Mouse (Mus musculus) limb, embryonic 13.5 days (tissue): ENCODE measurements around the gene Galnt2. TPM values are rescaled to one million over a fixed set of nuclear protein-coding genes. Genes with fewer than 3 reads are reported as not detected.

ENCODE experiments used
- ATAC-seq: fragments of 200-750 bp; cut with Nextera tagmentation; 2 replicates; pipeline ENCODE4 v1.8.0; 2017; ENCODE audit warnings: low read depth, moderate number of reproducible peaks, moderate TSS enrichment; ENCODE audit not compliant: low FRiP score
- H3K27ac ChIP-seq: fragments of 300-500 bp; sonication (generic); 2 replicates; pipeline ENCODE4 v1.5.1; 2015; ENCODE audit warnings: inconsistent platforms, mild to moderate bottlenecking, moderate library complexity
- H3K27me3 ChIP-seq: fragments of 300-500 bp; sonication (generic); 2 replicates; pipeline ENCODE4 v1.6.1; 2015; ENCODE audit warnings: mild to moderate bottlenecking, inconsistent platforms
- H3K36me3 ChIP-seq: fragments of 300-500 bp; sonication (generic); 2 replicates; pipeline ENCODE4 v1.6.1; 2015; ENCODE audit warnings: inconsistent platforms, mild to moderate bottlenecking, moderate library complexity
- H3K4me1 ChIP-seq: fragments of 300-500 bp; sonication (generic); 2 replicates; pipeline ENCODE4 v1.6.1; 2015; ENCODE audit warnings: inconsistent platforms
- H3K4me2 ChIP-seq: fragments of 300-500 bp; sonication (generic); replicated peaks from 2 replicates; pipeline ENCODE4 v1.6.1; 2015; ENCODE audit warnings: inconsistent platforms, mild to moderate bottlenecking, moderate library complexity
- H3K4me3 ChIP-seq: fragments of 300-500 bp; sonication (generic); 2 replicates; pipeline ENCODE4 v1.5.1; 2015; ENCODE audit warnings: moderate library complexity, mild to moderate bottlenecking, inconsistent platforms
- H3K9ac ChIP-seq: fragments of 300-500 bp; sonication (generic); 2 replicates; pipeline ENCODE4 v1.6.1; 2015; ENCODE audit warnings: mild to moderate bottlenecking, inconsistent platforms
- H3K9me3 ChIP-seq: fragments of 300-500 bp; sonication (generic); 2 replicates; pipeline ENCODE4 v1.6.1; 2016; ENCODE audit warnings: inconsistent platforms
- WGBS: fragments of 180-500 bp; shearing (Covaris S2); methylation state at CpG from one replicate; pipeline ENCODE4 v1.1.7; 2015; 5-methylcytosine and 5-hydroxymethylcytosine counted together
- polyA plus RNA-seq: library from polyadenylated mRNA; unstranded; fragments of >200 nt; fragmentation: Nextera tagmentation; extraction: Ambion mirVana; gene quantifications from 2 replicates; pipeline ENCODE4 v1.2.1, GENCODE M21; 2015

Gene Galnt2
- polyA plus RNA-seq, 1 experiment from 2014 or later = 48.0 TPM

DNA sequence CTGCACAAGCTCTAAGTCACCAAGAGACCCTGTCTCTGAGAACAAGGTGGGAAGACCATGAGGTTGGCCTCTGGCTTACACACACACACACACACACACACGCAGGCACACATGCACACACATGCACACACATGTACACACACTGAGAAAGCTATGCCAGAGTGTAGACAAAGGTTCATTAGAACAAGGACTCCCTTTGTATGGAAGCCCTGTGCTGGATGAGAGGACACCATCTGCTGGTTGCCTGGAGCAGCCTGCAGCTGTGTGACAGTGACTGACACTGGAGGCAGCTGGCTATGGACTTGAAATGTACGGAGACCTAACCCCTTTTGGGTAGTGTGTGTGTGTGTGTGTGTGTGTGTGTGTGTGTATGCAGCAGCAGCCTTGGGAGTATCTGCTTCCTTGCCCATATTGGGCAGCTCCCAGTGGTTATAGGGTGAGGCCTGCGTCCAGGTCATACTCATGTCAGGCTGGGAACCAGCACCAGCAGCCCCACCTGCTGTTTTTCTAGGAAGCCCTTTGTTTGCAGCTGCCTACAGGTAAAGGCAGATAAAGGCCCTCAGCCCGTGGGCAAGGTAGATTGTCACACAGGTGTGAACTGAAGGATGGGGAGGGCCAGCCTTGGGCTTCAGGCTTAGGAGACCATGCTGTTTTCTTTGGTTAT lies 55.4 kb downstream of the Galnt2 start:
- ATAC-seq = peak; percentile 54
- no peak overlapping the region for H3K4me2 ChIP-seq
- H3K36me3 ChIP-seq = no peaks in the 10 kb centered on the region; the same call in 1 of the 2 replicates
- H3K4me1 ChIP-seq = peaks cover 55% of the 10 kb centered on the region
- 76% methylated on average over 4 of the region's 4 CpGs for WGBS
- no peaks in the 10 kb centered on the region for H3K27me3 ChIP-seq
- H3K9ac ChIP-seq = no peak overlapping the region
- no peak overlapping the region for H3K27ac ChIP-seq
- H3K9me3 ChIP-seq = no peaks in the 10 kb centered on the region
- no peak overlapping the region for H3K4me3 ChIP-seq

DNA sequence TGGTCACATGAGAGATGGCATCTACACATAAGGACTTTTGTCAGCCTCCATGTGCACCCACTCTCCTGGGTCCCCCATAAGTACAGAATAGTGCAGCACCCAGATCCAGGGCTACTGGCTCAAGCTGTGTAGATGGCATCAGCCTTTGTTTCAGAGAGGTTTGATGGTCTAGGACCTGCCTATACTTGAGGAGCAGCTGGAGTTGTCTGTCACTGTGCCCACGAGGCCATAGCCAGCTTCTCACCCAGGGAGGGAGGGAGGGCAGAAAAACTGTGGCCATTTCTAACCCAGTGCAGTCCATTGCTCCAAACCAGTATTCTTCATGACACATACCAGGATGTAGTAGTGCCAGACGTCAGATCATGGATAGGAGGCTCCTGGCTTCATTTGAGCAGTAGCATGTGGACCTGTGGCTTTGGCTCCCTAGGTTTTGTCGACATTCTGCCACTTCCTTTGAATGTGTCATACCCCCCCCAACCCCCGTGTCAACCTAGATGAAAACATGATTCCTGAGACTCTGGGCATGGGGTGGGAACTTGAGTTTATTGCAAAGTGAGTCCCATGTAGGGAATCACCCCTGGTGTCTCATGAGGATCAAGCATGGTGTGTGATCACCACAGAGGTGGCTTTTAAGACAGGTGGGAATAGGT lies 57.1 kb downstream of the Galnt2 start:
- H3K9me3 ChIP-seq = no peaks in the 10 kb centered on the region
- ATAC-seq = no peak
- H3K36me3 ChIP-seq = no peaks in the 10 kb centered on the region; the same call in 1 of the 2 replicates
- no peak overlapping the region for H3K27ac ChIP-seq
- H3K4me3 ChIP-seq = no peak overlapping the region
- peaks cover 49% of the 10 kb centered on the region for H3K4me1 ChIP-seq
- no peak overlapping the region for H3K4me2 ChIP-seq
- WGBS = 77% methylated on average over 4 of the region's 4 CpGs
- no peak overlapping the region for H3K9ac ChIP-seq
- H3K27me3 ChIP-seq = no peaks in the 10 kb centered on the region

DNA sequence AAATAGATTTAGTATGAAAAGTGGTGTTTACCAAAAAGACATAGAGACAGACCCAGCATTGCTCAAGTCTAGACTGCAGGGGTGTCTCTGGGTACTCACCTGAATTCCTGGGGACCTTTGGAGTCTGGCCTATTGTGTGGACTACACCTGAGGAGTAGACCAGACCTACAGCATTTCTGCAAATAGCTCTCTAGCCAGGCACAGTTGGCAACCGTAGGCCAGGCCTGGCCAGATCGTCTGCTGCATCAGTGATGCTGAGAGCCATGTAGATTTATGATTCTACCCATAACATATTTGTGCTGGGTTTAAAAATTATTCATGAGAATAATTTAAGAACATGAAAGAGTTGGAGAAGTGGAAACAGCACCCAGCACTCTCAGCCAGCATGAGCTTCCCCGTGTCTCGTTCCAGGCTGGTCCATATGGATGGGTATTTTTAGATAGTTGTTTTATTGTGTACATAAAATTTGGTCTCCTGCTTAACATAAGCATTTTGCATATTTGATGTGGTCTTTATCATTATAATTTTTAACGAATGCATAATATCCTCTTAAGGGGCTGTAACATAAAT lies 58.4 kb downstream of the Galnt2 start:
- H3K27ac ChIP-seq = no peak overlapping the region
- no peaks in the 10 kb centered on the region; the same call in 1 of the 2 replicates for H3K36me3 ChIP-seq
- 81% methylated on average over 5 of the region's 5 CpGs for WGBS
- peaks cover 49% of the 10 kb centered on the region for H3K4me1 ChIP-seq
- no peak for ATAC-seq
- H3K4me2 ChIP-seq = no peak overlapping the region
- no peaks in the 10 kb centered on the region for H3K9me3 ChIP-seq
- no peaks in the 10 kb centered on the region for H3K27me3 ChIP-seq
- no peak overlapping the region for H3K9ac ChIP-seq
- H3K4me3 ChIP-seq = no peak overlapping the region

DNA sequence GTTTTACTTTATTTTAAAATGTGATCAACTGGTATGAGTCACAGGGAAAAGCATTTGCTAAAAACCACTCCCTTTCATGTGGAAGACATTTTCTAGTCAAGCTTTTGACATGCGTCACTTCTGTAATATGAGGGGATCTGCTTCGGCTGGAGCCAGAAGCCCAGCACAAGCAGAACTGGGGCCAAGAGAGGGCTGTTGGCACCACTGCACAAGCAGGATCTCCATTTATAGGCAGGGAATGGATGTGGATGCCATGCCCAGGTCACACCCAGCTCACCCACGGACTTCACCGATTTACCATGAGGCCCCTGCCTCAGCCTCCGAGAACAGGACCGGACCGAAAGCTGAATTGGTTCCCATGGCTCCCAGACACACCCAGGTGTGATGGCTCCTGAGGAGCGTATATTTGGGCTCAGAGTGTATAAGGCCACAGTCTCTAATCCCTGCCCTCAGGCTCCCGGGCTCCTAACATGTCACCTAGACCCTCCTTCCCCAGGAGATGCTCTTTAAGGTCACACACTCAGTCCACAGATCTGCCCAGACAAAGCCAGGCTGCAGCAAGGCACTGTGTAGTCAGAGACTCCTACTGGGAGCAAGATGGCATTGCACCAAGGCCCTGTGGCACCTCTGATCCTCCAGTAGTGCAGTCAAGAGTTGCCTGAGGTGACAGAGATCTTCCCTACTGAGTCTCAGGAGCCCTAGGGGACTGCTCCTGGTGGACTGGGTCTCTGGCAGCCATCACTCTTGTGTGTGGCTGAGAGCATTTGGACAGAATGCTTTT lies 59.9 kb downstream of the Galnt2 start:
- peaks cover 42% of the 10 kb centered on the region for H3K4me1 ChIP-seq
- peak overlapping the region; percentile 3; the same call in 1 of the 2 replicates for H3K27ac ChIP-seq
- no peaks in the 10 kb centered on the region for H3K27me3 ChIP-seq
- H3K9me3 ChIP-seq = no peaks in the 10 kb centered on the region
- H3K4me3 ChIP-seq = no peak overlapping the region
- H3K36me3 ChIP-seq = peaks cover 4% of the 10 kb centered on the region
- no peak for ATAC-seq
- no peak overlapping the region for H3K4me2 ChIP-seq
- WGBS = 86% methylated on average over 9 of the region's 9 CpGs
- no peak overlapping the region for H3K9ac ChIP-seq

DNA sequence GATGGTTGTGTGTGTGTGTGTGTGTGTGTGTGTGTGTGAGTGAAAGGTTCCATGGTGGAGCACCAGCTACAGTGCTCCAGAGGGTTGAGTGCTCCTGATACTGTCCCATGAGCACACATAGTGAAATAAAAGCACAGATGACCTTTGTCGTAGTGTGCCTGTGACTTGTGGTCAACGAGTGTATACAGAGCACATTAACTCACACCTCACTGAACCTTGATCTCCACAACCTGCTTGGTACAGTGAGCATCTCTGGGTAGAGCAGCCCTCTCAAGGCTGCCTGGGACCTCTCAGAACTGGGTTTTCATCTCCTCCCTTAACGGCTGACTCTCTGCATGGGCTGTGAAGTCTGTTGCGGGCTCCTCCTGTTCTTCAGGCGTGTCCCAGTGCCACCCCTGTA lies 60.5 kb downstream of the Galnt2 start:
- ATAC-seq = no peak
- WGBS = 90% methylated on average over 5 of the region's 5 CpGs
- no peak overlapping the region for H3K9ac ChIP-seq
- H3K27me3 ChIP-seq = no peaks in the 10 kb centered on the region
- H3K27ac ChIP-seq = no peak overlapping the region
- H3K36me3 ChIP-seq = peaks cover 7% of the 10 kb centered on the region
- H3K9me3 ChIP-seq = no peaks in the 10 kb centered on the region
- H3K4me1 ChIP-seq = peaks cover 36% of the 10 kb centered on the region
- no peak overlapping the region for H3K4me3 ChIP-seq
- H3K4me2 ChIP-seq = no peak overlapping the region

DNA sequence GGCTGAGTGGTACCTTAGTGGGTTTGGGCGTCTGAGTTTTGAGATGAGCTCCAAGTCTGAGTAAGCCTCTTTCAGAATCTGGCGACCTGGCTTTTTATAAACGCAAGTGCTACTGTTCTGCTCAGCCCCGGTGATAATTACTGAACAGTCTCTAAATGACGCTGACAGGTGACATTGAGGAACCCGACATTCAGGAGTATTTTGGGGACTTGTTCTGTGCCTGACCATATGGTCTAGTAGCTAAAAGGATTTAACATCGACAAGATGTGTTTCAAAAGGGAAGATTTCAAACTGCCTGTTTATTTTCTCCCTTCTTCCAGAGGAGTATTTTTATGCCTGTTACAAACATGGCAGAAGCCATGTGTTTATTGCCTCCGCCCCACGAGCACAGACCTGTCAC lies 61.8 kb downstream of the Galnt2 start:
- 68% methylated on average over 9 of the region's 9 CpGs for WGBS
- Histone ChIP-seq H3K9ac (no peak overlapping the region), H3K4me1 (peaks cover 31% of the 10 kb centered on the region), H3K9me3 (no peaks in the 10 kb centered on the region), H3K27ac (no peak overlapping the region), H3K27me3 (no peaks in the 10 kb centered on the region), H3K36me3 (peaks cover 13% of the 10 kb centered on the region), H3K4me2 (no peak overlapping the region), H3K4me3 (no peak overlapping the region)
- ATAC-seq = no peak

DNA sequence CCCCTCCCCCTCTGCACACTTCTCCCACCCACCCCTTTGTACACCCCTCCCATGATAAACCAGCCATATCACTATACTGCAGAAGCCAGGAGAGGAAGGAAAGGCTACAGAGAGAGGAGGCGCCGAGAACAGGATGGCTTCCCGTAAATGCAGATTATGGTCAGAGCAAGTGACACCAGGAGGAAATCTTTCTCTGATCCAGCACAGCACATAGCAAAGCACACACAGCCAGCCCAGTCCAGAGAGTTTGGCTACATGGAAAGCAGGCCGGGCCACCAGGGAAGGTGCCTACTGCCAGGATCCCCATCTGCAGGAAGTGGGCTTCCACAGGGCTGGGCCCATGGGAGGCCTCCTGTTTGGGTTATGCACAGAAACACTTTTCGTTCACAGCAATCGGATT lies 63.2 kb downstream of the Galnt2 start:
- no peaks in the 10 kb centered on the region for H3K9me3 ChIP-seq
- H3K4me2 ChIP-seq = no peak overlapping the region
- 52% methylated on average over 6 of the region's 6 CpGs for WGBS

DNA sequence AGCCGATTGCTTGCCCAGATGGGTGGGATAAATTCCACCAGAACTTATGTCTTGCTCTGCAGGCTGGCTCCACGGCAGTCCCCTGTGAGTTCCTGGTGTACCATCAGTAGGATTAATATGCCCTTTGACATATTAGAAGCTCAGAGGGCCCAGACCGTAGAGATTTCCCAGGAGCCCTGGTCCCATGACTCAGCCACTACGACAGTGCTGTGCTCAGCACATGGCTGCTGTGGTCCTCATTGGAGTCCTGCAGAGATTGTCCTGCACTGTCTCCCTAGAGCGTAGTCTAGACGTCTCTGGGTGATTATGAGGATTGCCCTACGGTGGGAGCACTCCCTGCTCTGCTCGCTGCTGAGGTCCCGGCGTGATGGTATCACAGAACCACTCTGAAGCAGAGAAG lies 63.7 kb downstream of the Galnt2 start:
- Histone ChIP-seq H3K4me3 (no peak overlapping the region), H3K9ac (no peak overlapping the region), H3K27ac (no peak overlapping the region), H3K4me2 (no peak overlapping the region), H3K9me3 (no peaks in the 10 kb centered on the region), H3K36me3 (peaks cover 17% of the 10 kb centered on the region), H3K27me3 (no peaks in the 10 kb centered on the region), H3K4me1 (peaks cover 29% of the 10 kb centered on the region)
- 0 out of 2 replicates have a peak, but pooled peaks have one; percentile 19 for ATAC-seq
- 54% methylated on average over 10 of the region's 10 CpGs for WGBS

More for the DNA sequence above, 63.2 kb downstream of the Galnt2 start:
- peaks cover 17% of the 10 kb centered on the region for H3K36me3 ChIP-seq
- no peaks in the 10 kb centered on the region for H3K27me3 ChIP-seq
- no peak overlapping the region for H3K27ac ChIP-seq
- no peak overlapping the region for H3K9ac ChIP-seq
- no peak for ATAC-seq
- H3K4me1 ChIP-seq = peaks cover 29% of the 10 kb centered on the region
- no peak overlapping the region for H3K4me3 ChIP-seq

DNA sequence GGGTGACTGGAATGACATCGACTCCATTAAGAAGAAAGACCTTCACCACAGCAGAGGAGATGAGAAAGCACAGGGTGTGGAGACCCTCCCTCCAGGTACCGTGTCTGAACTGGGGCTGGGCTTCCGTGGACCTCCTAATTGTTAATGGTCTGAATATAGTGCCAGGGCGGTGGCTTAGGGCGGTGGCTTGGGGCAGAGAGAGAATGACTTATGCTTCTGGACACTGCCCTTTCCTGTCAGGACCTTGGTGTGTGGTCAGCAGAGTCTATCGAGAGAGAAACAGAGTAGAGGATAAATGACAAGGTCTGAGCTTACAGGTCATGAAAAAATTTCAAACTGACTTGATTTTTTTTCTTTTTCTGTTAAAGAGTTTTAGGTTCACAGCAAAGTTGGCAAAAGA lies 64.2 kb downstream of the Galnt2 start:
- ATAC-seq = no peak
- WGBS = 87% methylated on average over 6 of the region's 6 CpGs
- H3K4me2 ChIP-seq = no peak overlapping the region
- H3K9me3 ChIP-seq = no peaks in the 10 kb centered on the region
- no peaks in the 10 kb centered on the region for H3K27me3 ChIP-seq
- peaks cover 17% of the 10 kb centered on the region for H3K36me3 ChIP-seq
- peaks cover 33% of the 10 kb centered on the region for H3K4me1 ChIP-seq
- no peak overlapping the region for H3K9ac ChIP-seq
- H3K4me3 ChIP-seq = no peak overlapping the region
- H3K27ac ChIP-seq = no peak overlapping the region

DNA sequence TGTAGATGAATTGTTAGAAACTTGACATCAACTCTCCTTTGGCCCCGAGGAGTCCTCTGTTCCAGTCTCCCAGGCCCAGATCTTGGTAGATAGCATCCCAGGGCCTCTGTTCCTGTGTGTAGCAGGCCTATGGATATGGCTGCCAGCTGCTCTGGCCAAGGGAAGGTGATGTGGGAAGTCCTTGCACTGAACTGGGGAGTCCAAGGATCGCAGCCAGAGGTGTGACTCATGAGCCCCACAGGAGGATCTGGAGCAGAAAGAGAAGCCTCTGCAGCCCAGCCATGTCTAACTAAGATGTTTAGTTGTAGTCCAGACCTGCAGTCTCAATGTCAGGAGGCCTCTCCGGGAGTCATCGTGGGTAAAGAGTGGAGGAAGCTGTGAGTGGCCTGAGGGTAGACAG lies 70.3 kb downstream of the Galnt2 start:
- no peaks in the 10 kb centered on the region for H3K27me3 ChIP-seq
- H3K4me1 ChIP-seq = peaks cover 13% of the 10 kb centered on the region; the same call in 1 of the 2 replicates
- H3K36me3 ChIP-seq = peaks cover 23% of the 10 kb centered on the region
- H3K4me3 ChIP-seq = no peak overlapping the region
- WGBS = 85% methylated on average over 4 of the region's 4 CpGs
- H3K9me3 ChIP-seq = no peaks in the 10 kb centered on the region
- no peak overlapping the region for H3K9ac ChIP-seq
- no peak for ATAC-seq
- H3K4me2 ChIP-seq = no peak overlapping the region
- H3K27ac ChIP-seq = no peak overlapping the region

DNA sequence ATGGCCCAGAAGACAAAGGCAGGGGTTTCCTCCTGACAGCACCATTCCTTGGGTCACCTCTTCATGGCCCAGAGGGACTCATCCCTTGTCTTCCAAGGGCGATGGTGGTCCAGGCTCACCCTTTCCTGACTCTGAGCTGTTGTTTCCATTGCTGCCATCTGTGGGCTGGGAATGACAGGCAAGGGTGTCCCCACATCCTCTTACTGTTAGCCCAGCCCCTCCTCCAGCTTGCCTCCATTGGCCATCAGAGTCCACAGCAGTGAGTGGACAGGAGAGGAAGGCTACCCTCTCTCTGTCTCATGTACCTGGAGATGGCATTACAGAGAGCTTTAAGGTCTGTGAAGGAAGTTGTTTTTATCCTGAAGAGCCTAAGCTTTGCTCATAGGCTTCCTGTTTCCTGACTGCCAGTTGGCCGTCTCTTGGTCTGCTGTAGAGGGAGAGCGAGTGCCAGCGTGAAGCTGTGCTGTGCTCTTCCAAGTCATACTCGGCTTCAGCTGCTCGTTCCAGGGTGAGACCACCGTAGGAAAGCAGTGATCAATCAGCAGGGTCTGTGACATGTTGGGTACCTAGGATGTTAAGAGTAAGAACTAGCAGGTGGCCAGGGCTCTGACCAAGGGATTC lies 70.9 kb downstream of the Galnt2 start:
- no peak for ATAC-seq
- WGBS = 83% methylated on average over 7 of the region's 7 CpGs
- H3K27ac ChIP-seq = no peak overlapping the region
- peaks cover 21% of the 10 kb centered on the region for H3K36me3 ChIP-seq
- no peak overlapping the region for H3K4me3 ChIP-seq
- peaks cover 18% of the 10 kb centered on the region for H3K4me1 ChIP-seq
- no peak overlapping the region for H3K4me2 ChIP-seq
- no peak overlapping the region for H3K9ac ChIP-seq
- H3K9me3 ChIP-seq = no peaks in the 10 kb centered on the region
- no peaks in the 10 kb centered on the region for H3K27me3 ChIP-seq
